Mouse (Mus musculus) ES-E14 (cell line): ENCODE results near the gene Gm11114.

Source experiments
- CHD2 ChIP-seq: IDR thresholded peaks from 2 replicates; pipeline ENCODE4 v1.6.1; 2014; ENCODE audit warnings: mild to moderate bottlenecking, low read depth, low read length, inconsistent platforms
- HCFC1 ChIP-seq: IDR thresholded peaks from 2 replicates; pipeline ENCODE4 v1.6.1; 2012; ENCODE audit warnings: low read length, inconsistent platforms, borderline replicate concordance; ENCODE audit not compliant: insufficient read depth
- MAFK ChIP-seq: IDR thresholded peaks from 2 replicates; pipeline ENCODE4 v1.6.1; 2014; ENCODE audit warnings: mild to moderate bottlenecking, low read depth, low read length, inconsistent platforms; ENCODE audit not compliant: insufficient read depth
- ZC3H11A ChIP-seq: IDR thresholded peaks from 2 replicates; pipeline ENCODE4 v1.6.1; 2012; ENCODE audit warnings: low read depth, mild to moderate bottlenecking, inconsistent platforms, low read length, borderline replicate concordance
- ZNF384 ChIP-seq: IDR thresholded peaks from 2 replicates; pipeline ENCODE4 v1.6.1; 2012; ENCODE audit warnings: low read depth, low read length, inconsistent platforms

DNA sequence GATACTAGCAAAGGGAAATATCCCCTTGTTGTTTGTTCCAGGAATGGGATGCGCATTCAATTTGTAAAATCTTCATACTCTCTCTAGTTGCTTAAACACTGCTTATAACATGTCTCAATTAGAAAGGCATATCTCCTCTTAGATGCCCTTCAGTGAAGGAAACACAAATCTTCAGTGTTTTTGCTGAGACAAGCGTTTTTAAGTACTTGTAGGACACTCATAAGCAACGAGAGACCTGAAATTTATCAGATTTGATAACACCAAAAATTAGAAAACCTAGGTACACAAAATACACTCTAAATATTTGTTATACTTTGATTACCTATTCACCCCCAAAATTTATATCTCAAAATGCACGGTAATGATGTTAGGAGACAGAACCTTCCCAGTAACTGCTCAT is 9.7 kb upstream of the Gm11114 start:
- TF ChIP-seq ZNF384 (no peak), MAFK (peak; percentile 67), CHD2 (no peak), ZC3H11A (no peak), HCFC1 (no peak)
